Mouse (Mus musculus): ENCODE data around the gene Sec31b. TPM values are rescaled to one million over a fixed set of nuclear protein-coding genes. Genes with fewer than 3 reads are reported as not detected.

The Sec31b gene
- total RNA-seq, 2 experiments from 2014 or later, result 0.28 to 0.42 TPM

GRCm38 (mm10) chr19:44537416-44537815, 8.2 kb downstream of the Sec31b start:
- DNase-seq (ENCODE audit: extremely low spot score in 1 of 2, low spot score in 1 of 2), result no peak

- no peak for DNase-seq (ENCODE audit: extremely low spot score in 1 of 2, low spot score in 1 of 2)
These were observed 10.3 kb downstream of the Sec31b start for GRCm38 (mm10) chr19:44535376-44535775.

GRCm38 (mm10) chr19:44530018-44530417, 15.6 kb downstream of the Sec31b start:
- no peak for DNase-seq (ENCODE audit: extremely low spot score in 1 of 2, low spot score in 1 of 2)

- no peak for DNase-seq (ENCODE audit: extremely low spot score in 1 of 2, low spot score in 1 of 2)
These were observed 20.0 kb downstream of the Sec31b start for GRCm38 (mm10) chr19:44525551-44526205.

GRCm38 (mm10) chr19:44519152-44519551, 26.5 kb downstream of the Sec31b start:
- DNase-seq (ENCODE audit: extremely low spot score in 1 of 2, low spot score in 1 of 2), result no peak

GRCm38 (mm10) chr19:44517996-44518768, 27.5 kb downstream of the Sec31b start:
- no peak for DNase-seq (ENCODE audit: extremely low spot score in 1 of 2, low spot score in 1 of 2)

GRCm38 (mm10) chr19:44515769-44516168, 29.9 kb downstream of the Sec31b start:
- no peak for DNase-seq (ENCODE audit: extremely low spot score in 1 of 2, low spot score in 1 of 2)

GRCm38 (mm10) chr19:44514521-44515451, 30.9 kb downstream of the Sec31b start:
- DNase-seq (ENCODE audit: extremely low spot score in 1 of 2, low spot score in 1 of 2), result no peak

- DNase-seq (ENCODE audit: extremely low spot score in 1 of 2, low spot score in 1 of 2), result no peak
These were observed 31.7 kb downstream of the Sec31b start for GRCm38 (mm10) chr19:44513921-44514482.

GRCm38 (mm10) chr19:44513054-44513833, 32.4 kb downstream of the Sec31b start:
- no peak for DNase-seq (ENCODE audit: extremely low spot score in 1 of 2, low spot score in 1 of 2)

GRCm38 (mm10) chr19:44512601-44513000, 33.1 kb downstream of the Sec31b start:
- no peak for DNase-seq (ENCODE audit: extremely low spot score in 1 of 2, low spot score in 1 of 2)

GRCm38 (mm10) chr19:44511451-44512231, 34.0 kb downstream of the Sec31b start:
- no peak for DNase-seq (ENCODE audit: extremely low spot score in 1 of 2, low spot score in 1 of 2)

- no peak for DNase-seq (ENCODE audit: extremely low spot score in 1 of 2, low spot score in 1 of 2)
These were observed 35.0 kb downstream of the Sec31b start for GRCm38 (mm10) chr19:44510534-44511175.

- DNase-seq (ENCODE audit: extremely low spot score in 1 of 2, low spot score in 1 of 2), result no peak
These were observed 42.9 kb downstream of the Sec31b start for GRCm38 (mm10) chr19:44502741-44503140.

- no peak for DNase-seq (ENCODE audit: extremely low spot score in 1 of 2, low spot score in 1 of 2)
These were observed 43.7 kb downstream of the Sec31b start for GRCm38 (mm10) chr19:44501925-44502324.

- no peak for DNase-seq (ENCODE audit: extremely low spot score in 1 of 2, low spot score in 1 of 2)
These were observed 45.4 kb downstream of the Sec31b start for GRCm38 (mm10) chr19:44500240-44500639.

- no peak for DNase-seq (ENCODE audit: extremely low spot score in 1 of 2, low spot score in 1 of 2)
These were observed 46.7 kb downstream of the Sec31b start for GRCm38 (mm10) chr19:44498936-44499335.

GRCm38 (mm10) chr19:44496941-44497340, 48.7 kb downstream of the Sec31b start:
- no peak for DNase-seq (ENCODE audit: extremely low spot score in 1 of 2, low spot score in 1 of 2)
